Mouse (Mus musculus): ENCODE data around the gene Usp43. TPM values are rescaled to one million over a fixed set of nuclear protein-coding genes. Genes with fewer than 3 reads are reported as not detected.

The Usp43 gene
- polyA plus RNA-seq, 1 experiment from 2014 or later = 2.3 TPM

GRCm38 (mm10) chr11:67954413-67954812 lies 32.5 kb upstream of the Usp43 start:
- no peak overlapping the region for H3K27ac ChIP-seq
- DNase-seq (ENCODE audit: low spot score) (no peak), ATAC-seq (replicated peaks; ENCODE audit: low FRiP score, low read depth) (no peak)
- WGBS = 85% methylated on average over 6 of the region's 6 CpGs
- H3K4me1 ChIP-seq (replicated peaks; ENCODE audit: insufficient read depth, low read length) = no peaks in the 10 kb centered on the region
- no peak overlapping the region for H3K9ac ChIP-seq (ENCODE audit: low read depth, low read length)
- no peaks in the 10 kb centered on the region for H3K27me3 ChIP-seq (ENCODE audit: insufficient read depth, low read length)
- no peak overlapping the region for H3K4me2 ChIP-seq (ENCODE audit: low read length)
- no peak for TF ChIP-seq CTCF (IDR thresholded peaks at IDR 0.05; ENCODE audit: low read depth)
- no peaks in the 10 kb centered on the region for H3K9me3 ChIP-seq (replicated peaks; ENCODE audit: low read length)
- H3K36me3 ChIP-seq (ENCODE audit: insufficient read depth, low read length) = no peaks in the 10 kb centered on the region
- H3K4me3 ChIP-seq (replicated peaks; ENCODE audit: low read depth, low read length) = no peak overlapping the region

GRCm38 (mm10) chr11:67953604-67954003 lies 31.7 kb upstream of the Usp43 start:
- Histone ChIP-seq H3K36me3 (ENCODE audit: insufficient read depth, low read length) (no peaks in the 10 kb centered on the region), H3K4me3 (replicated peaks; ENCODE audit: low read depth, low read length) (no peak overlapping the region), H3K4me2 (ENCODE audit: low read length) (no peak overlapping the region), H3K4me1 (replicated peaks; ENCODE audit: insufficient read depth, low read length) (no peaks in the 10 kb centered on the region), H3K9ac (ENCODE audit: low read depth, low read length) (no peak overlapping the region), H3K27ac (no peak overlapping the region), H3K27me3 (ENCODE audit: insufficient read depth, low read length) (no peaks in the 10 kb centered on the region), H3K9me3 (replicated peaks; ENCODE audit: low read length) (no peaks in the 10 kb centered on the region)
- WGBS = 38% methylated on average over 5 of the region's 5 CpGs
- ATAC-seq (replicated peaks; ENCODE audit: low FRiP score, low read depth) = no peak
- TF ChIP-seq CTCF (IDR thresholded peaks at IDR 0.05; ENCODE audit: low read depth) = no peak
- DNase-seq (ENCODE audit: low spot score) = peak; percentile 16

GRCm38 (mm10) chr11:67949475-67949874 lies 27.5 kb upstream of the Usp43 start:
- H3K9me3 ChIP-seq (replicated peaks; ENCODE audit: low read length) = no peaks in the 10 kb centered on the region
- no peak for TF ChIP-seq CTCF (IDR thresholded peaks at IDR 0.05; ENCODE audit: low read depth)
- 84% methylated on average over 9 of the region's 9 CpGs for WGBS
- no peak overlapping the region for H3K27ac ChIP-seq
- no peak overlapping the region for H3K4me3 ChIP-seq (replicated peaks; ENCODE audit: low read depth, low read length)
- 0 out of 2 replicates have a peak, but pooled peaks cover 6% of the 10 kb centered on the region for H3K4me1 ChIP-seq (replicated peaks; ENCODE audit: insufficient read depth, low read length)
- no peaks in the 10 kb centered on the region for H3K27me3 ChIP-seq (ENCODE audit: insufficient read depth, low read length)
- DNase-seq (ENCODE audit: low spot score) = no peak
- H3K9ac ChIP-seq (ENCODE audit: low read depth, low read length) = no peak overlapping the region
- no peak overlapping the region for H3K4me2 ChIP-seq (ENCODE audit: low read length)
- H3K36me3 ChIP-seq (ENCODE audit: insufficient read depth, low read length) = no peaks in the 10 kb centered on the region
- no peak for ATAC-seq (replicated peaks; ENCODE audit: low FRiP score, low read depth)

- Histone ChIP-seq H3K4me1 (replicated peaks; ENCODE audit: insufficient read depth, low read length) (0 out of 2 replicates have a peak, but pooled peaks cover 6% of the 10 kb centered on the region), H3K36me3 (ENCODE audit: insufficient read depth, low read length) (no peaks in the 10 kb centered on the region), H3K27ac (peak overlapping the region; percentile 37; the same call in 1 of the 2 replicates), H3K4me3 (replicated peaks; ENCODE audit: low read depth, low read length) (no peak overlapping the region), H3K9me3 (replicated peaks; ENCODE audit: low read length) (no peaks in the 10 kb centered on the region), H3K9ac (ENCODE audit: low read depth, low read length) (no peak overlapping the region), H3K4me2 (ENCODE audit: low read length) (no peak overlapping the region), H3K27me3 (ENCODE audit: insufficient read depth, low read length) (no peaks in the 10 kb centered on the region)
- 33% methylated on average over 3 of the region's 3 CpGs for WGBS
- ATAC-seq (replicated peaks; ENCODE audit: low FRiP score, low read depth) (no peak), DNase-seq (ENCODE audit: low spot score) (peak; percentile 9)
- no peak for TF ChIP-seq CTCF (IDR thresholded peaks at IDR 0.05; ENCODE audit: low read depth)
These were observed 26.3 kb upstream of the Usp43 start for GRCm38 (mm10) chr11:67948229-67948628.

GRCm38 (mm10) chr11:67932156-67932555 lies 10.2 kb upstream of the Usp43 start:
- no peak for TF ChIP-seq CTCF (IDR thresholded peaks at IDR 0.05; ENCODE audit: low read depth)

GRCm38 (mm10) chr11:67926348-67927055 lies 4.5 kb upstream of the Usp43 start:
- no peaks in the 10 kb centered on the region for H3K36me3 ChIP-seq (ENCODE audit: insufficient read depth, low read length)
- no peak overlapping the region for H3K27ac ChIP-seq
- no peaks in the 10 kb centered on the region for H3K27me3 ChIP-seq (ENCODE audit: insufficient read depth, low read length)
- DNase-seq (ENCODE audit: low spot score) (peak; percentile 32), ATAC-seq (replicated peaks; ENCODE audit: low FRiP score, low read depth) (no peak)
- H3K9me3 ChIP-seq (replicated peaks; ENCODE audit: low read length) = no peaks in the 10 kb centered on the region
- peaks cover 11% of the 10 kb centered on the region; the same call in 1 of the 2 replicates for H3K4me1 ChIP-seq (replicated peaks; ENCODE audit: insufficient read depth, low read length)
- TF ChIP-seq CTCF (IDR thresholded peaks at IDR 0.05; ENCODE audit: low read depth) = no peak
- H3K9ac ChIP-seq (ENCODE audit: low read depth, low read length) = no peak overlapping the region
- H3K4me2 ChIP-seq (ENCODE audit: low read length) = peak overlapping the region; percentile 38; the same call in 1 of the 2 replicates
- 12% methylated on average over 15 of the region's 15 CpGs for WGBS
- no peak overlapping the region for H3K4me3 ChIP-seq (replicated peaks; ENCODE audit: low read depth, low read length)

More at GRCm38 (mm10) chr11:67932156-67932555, 10.2 kb upstream of the Usp43 start:
- Histone ChIP-seq H3K9me3 (replicated peaks; ENCODE audit: low read length) (no peaks in the 10 kb centered on the region), H3K4me2 (ENCODE audit: low read length) (no peak overlapping the region), H3K9ac (ENCODE audit: low read depth, low read length) (no peak overlapping the region), H3K4me3 (replicated peaks; ENCODE audit: low read depth, low read length) (no peak overlapping the region), H3K27me3 (ENCODE audit: insufficient read depth, low read length) (no peaks in the 10 kb centered on the region), H3K27ac (no peak overlapping the region), H3K36me3 (ENCODE audit: insufficient read depth, low read length) (no peaks in the 10 kb centered on the region), H3K4me1 (replicated peaks; ENCODE audit: insufficient read depth, low read length) (no peaks in the 10 kb centered on the region)
- ATAC-seq (replicated peaks; ENCODE audit: low FRiP score, low read depth) (no peak), DNase-seq (ENCODE audit: low spot score) (no peak)
- WGBS = 85% methylated on average over 3 of the region's 3 CpGs
